Mouse (Mus musculus) ES-Bruce4 (cell line): ENCODE data around the gene Ccsap.

Experiments used
- CTCF ChIP-seq: IDR thresholded peaks from one replicate; pipeline ENCODE4 v1.8.1; 2011; ENCODE audit warnings: low read depth, low read length
- POLR2A ChIP-seq: IDR thresholded peaks from one replicate; pipeline ENCODE4 v1.8.1; 2011; ENCODE audit warnings: low read length; ENCODE audit not compliant: insufficient read depth

GRCm38 (mm10) chr8:123806374-123806935, 53.6 kb downstream of the Ccsap start:
- TF ChIP-seq CTCF: no peak
- peak; percentile 23 for TF ChIP-seq POLR2A
